Mouse (Mus musculus): ENCODE results near the gene 5730596B20Rik. TPM values are rescaled to one million over a fixed set of nuclear protein-coding genes. Genes with fewer than 3 reads are reported as not detected.

The 5730596B20Rik gene
- polyA plus RNA-seq, 1 experiment = not detected

DNA sequence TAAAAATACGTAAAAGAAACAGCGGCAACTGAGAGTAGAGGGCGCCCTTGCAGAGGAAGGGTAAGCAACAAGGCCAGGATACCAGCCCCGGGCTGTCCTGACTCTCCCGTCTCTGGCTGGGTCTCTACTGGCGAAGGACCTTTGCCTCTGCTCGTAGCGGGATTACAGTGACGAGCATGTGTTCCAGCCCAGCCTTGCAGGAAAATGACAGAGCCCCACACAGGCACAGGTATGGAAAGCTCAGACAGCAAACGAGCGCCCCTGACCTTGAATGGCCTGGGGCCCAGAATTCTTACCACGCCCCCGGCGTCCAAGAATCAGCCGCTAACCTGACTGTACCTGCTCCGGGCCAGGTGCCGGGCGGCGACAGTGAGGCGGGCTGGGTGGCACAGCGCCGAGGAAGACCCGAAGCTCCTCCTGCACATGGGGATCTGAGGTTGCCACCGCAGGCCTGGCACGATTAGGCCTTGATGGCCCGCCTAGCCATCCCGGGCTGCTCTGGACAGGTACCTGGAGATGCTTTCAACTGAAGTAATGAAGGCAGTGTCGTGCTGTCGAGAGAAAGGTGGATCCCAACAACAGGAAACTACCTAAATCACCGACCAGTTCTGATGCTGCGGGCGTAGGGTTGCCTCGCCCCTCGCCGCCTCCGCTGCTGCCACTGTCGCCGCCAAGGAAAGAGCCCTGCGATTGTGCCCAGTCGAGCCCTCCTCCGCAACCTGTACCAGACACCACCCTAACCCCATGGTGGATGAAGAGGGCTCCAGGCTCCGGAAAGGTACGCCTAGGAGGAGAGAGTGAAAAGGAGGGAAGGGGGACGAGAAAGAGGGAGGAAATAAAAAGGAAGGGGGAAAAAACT lies 52.5 kb downstream of the 5730596B20Rik start:
- Histone ChIP-seq H3K27me3 (ENCODE audit: control insufficient read depth) (peaks cover 100% of the 10 kb centered on the region), H3K36me3 (ENCODE audit: control insufficient read depth) (no peaks in the 10 kb centered on the region), H3K9me3 (ENCODE audit: control insufficient read depth, low read length) (peaks cover 6% of the 10 kb centered on the region), H3K4me1 (ENCODE audit: control insufficient read depth) (no peaks in the 10 kb centered on the region), H3K4me3 (replicated peaks) (no peak overlapping the region)
- TF ChIP-seq GATA1 (IDR thresholded peaks at IDR 0.05; ENCODE audit: low read length) (no peak), TAL1 (IDR thresholded peaks at IDR 0.05; ENCODE audit: low read length) (no peak)

Other genes starting within 250 kb of the 5730596B20Rik start
- gene Skap2, start 164.9 kb upstream of the 5730596B20Rik start, polyA plus RNA-seq (2012) = 0.03 and 0.04 TPM in 2 replicates
- not detected in 2 replicates for gene Hoxa1, start 19.2 kb upstream of the 5730596B20Rik start, polyA plus RNA-seq (2012)
- not detected in 2 replicates for gene Hoxa2, start 12.7 kb upstream of the 5730596B20Rik start, polyA plus RNA-seq (2012)
- gene Hoxa4, start 14.3 kb downstream of the 5730596B20Rik start, polyA plus RNA-seq (2012) = not detected in 2 replicates
- not detected in 2 replicates for gene Hoxa5, start 27.1 kb downstream of the 5730596B20Rik start, polyA plus RNA-seq (2012)
- not detected in 2 replicates for gene Hoxa6, start 31.2 kb downstream of the 5730596B20Rik start, polyA plus RNA-seq (2012)
- 0.02 TPM in 1 of 2 replicates, not detected in the other for gene Hoxa3, start 35.8 kb downstream of the 5730596B20Rik start, polyA plus RNA-seq (2012)
- gene Gm28308, start 35.8 kb downstream of the 5730596B20Rik start, polyA plus RNA-seq (2012) = not detected in 2 replicates
- 0.02 TPM in 1 of 2 replicates, not detected in the other for gene Hoxa7, start 44.4 kb downstream of the 5730596B20Rik start, polyA plus RNA-seq (2012)
- not detected in 2 replicates for gene Hoxa9, start 53.6 kb downstream of the 5730596B20Rik start, polyA plus RNA-seq (2012)
- gene Hoxa10, start 63.4 kb downstream of the 5730596B20Rik start, polyA plus RNA-seq (2012) = not detected in 2 replicates
- 0.03 TPM in 1 of 2 replicates, not detected in the other for gene Hoxa11, start 68.3 kb downstream of the 5730596B20Rik start, polyA plus RNA-seq (2012)
- gene Hoxa13, start 83.4 kb downstream of the 5730596B20Rik start, polyA plus RNA-seq (2012) = not detected in 2 replicates
- gene Evx1, start 136.0 kb downstream of the 5730596B20Rik start, polyA plus RNA-seq (2012) = not detected in 2 replicates

Data from erythroblast, embryonic 14.5 days (primary cell).